Mouse (Mus musculus) brown adipose tissue, adult 24 weeks (tissue): Measurements from ENCODE around the gene Fam32a. TPM values are rescaled to one million over a fixed set of nuclear protein-coding genes. Genes with fewer than 3 reads are reported as not detected.
A peak's percentile ranks its signal among the peaks of the same experiment; 100 is the strongest.

ENCODE experiments used
- H3K27ac ChIP-seq: fragments of 200-500 bp; replicated peaks from 2 replicates; pipeline ENCODE4 v1.5.1; 2012; ENCODE audit warnings: low read depth, mild to moderate bottlenecking, low read length
- H3K4me1 ChIP-seq: fragments of 200-500 bp; 2 replicates; pipeline ENCODE4 v1.6.1; 2012; ENCODE audit warnings: low read length, mixed read lengths; ENCODE audit not compliant: control insufficient read depth, insufficient read depth, insufficient read length
- H3K4me3 ChIP-seq: fragments of 200-500 bp; 2 replicates; pipeline ENCODE4 v1.5.1; 2012; ENCODE audit warnings: low read depth, mild to moderate bottlenecking, low read length, moderate library complexity; ENCODE audit not compliant: insufficient read depth
- polyA plus RNA-seq: library from polyadenylated mRNA; stranded (reverse); fragments of >200 nt; gene quantifications from 2 replicates; pipeline ENCODE4 v1.2.4, GENCODE M21; 2012; ENCODE audit not compliant: missing spikeins, insufficient read depth, insufficient read length

Gene Fam32a
- polyA plus RNA-seq = 26.9 and 41.8 TPM in 2 replicates

- Histone ChIP-seq H3K4me3 (peak within 1 kb of the TSS; percentile 77), H3K27ac (peak within 1 kb of the TSS; percentile 45), H3K4me1 (no peaks in the 10 kb centered on the region)
Measured at GRCm38 (mm10) chr8:72219541-72220363, at the start of gene Fam32a. Gene Fam32a (plus strand): TSS chr8:72219730.

DNA sequence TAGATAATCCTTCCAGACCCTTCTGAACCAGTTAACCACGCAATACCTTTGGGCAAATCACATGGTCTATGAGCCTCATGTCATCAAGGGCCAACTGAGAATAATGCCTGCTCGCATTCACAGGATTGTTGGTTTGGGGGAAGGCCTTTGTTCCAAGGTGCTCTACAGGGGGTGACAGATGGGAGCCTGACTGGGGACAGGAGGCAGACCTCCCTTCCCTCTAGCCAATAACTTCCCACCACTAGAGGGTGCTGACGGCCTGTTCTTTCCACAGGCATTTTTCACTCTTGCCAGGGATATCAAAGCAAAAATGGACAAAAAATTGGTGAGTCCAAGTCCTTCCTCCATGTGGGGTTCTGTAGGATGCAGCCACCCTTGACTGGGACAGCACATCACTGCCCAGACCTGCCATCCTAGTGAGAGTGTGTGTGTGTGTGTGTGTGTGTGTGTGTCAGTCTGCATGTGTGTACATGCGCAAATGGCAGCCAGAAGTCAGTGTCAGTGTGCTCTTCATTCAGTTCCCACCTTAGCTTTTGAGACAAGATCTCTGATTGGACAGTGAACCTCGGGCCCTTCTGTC is 42.1 kb upstream of the Fam32a start:
- Histone ChIP-seq H3K4me1 (no peaks in the 10 kb centered on the region), H3K4me3 (no peak overlapping the region), H3K27ac (no peak overlapping the region)

DNA sequence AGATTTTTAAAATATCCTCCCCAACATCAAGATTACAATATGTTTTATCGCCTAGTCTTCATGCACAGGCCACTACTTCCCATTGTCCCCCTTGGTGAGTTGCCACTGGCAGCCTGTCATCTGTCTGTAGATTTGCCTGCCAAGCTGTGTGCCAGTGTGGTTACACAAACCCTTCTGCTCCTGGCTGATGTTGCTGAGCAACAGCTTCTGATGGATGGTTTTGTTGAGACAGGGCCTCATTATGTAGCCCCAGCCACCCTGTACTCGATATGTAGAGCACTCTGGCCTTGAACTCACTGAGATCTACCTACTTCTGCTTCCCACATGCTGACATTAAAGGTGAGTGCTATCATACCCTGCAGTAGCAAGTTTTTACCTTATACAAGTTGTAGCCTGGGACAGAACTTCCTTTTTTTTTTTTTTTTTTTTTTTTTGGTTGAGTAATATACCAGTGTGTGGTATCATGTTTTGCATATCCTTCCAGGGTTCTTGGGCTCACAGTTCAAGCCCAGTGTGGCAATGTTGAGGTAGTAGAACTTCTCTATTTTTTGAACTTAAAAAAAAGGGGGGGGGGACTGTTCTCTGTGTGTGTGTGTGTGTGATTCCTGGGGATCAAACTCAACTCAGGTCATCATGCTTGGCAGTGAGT is 35.9 kb upstream of the Fam32a start:
- Histone ChIP-seq H3K27ac (no peak overlapping the region; the same call in 1 of the 2 replicates), H3K4me1 (no peaks in the 10 kb centered on the region), H3K4me3 (no peak overlapping the region)

GRCm38 (mm10) chr8:72187793-72188331 is 31.7 kb upstream of the Fam32a start:
- H3K4me3 ChIP-seq = no peak overlapping the region
- H3K4me1 ChIP-seq = no peaks in the 10 kb centered on the region
- H3K27ac ChIP-seq = no peak overlapping the region

- H3K27ac ChIP-seq = no peak within 1 kb of the TSS
- H3K4me3 ChIP-seq = no peak within 1 kb of the TSS
- no peaks in the 10 kb centered on the region for H3K4me1 ChIP-seq
Measured at GRCm38 (mm10) chr8:72189417-72190214, 29.9 kb upstream of the Fam32a start, which contains the start of gene Hsh2d. Gene Hsh2d (plus strand): TSS chr8:72189638.

DNA sequence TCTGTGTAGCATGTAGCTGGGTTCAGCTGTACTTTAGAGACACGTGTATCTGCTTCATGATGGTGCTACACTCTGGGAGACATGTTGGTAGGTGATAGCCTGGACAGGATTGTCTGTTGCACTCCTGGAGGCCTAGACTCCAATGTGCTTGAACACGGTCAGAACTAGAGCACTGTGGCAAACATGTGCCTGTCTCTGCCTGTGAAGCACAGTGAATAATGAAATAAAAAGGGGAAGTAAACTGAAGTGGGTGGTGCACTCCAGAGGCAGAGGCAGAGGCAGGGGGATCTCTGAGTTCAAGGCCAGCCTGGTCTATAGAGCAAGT is 29.4 kb upstream of the Fam32a start:
- H3K4me3 ChIP-seq = no peak overlapping the region
- H3K4me1 ChIP-seq = no peaks in the 10 kb centered on the region
- H3K27ac ChIP-seq = no peak overlapping the region

- Histone ChIP-seq H3K27ac (no peak overlapping the region), H3K4me3 (no peak overlapping the region), H3K4me1 (no peaks in the 10 kb centered on the region)
Measured at GRCm38 (mm10) chr8:72192065-72192464, 27.5 kb upstream of the Fam32a start.

DNA sequence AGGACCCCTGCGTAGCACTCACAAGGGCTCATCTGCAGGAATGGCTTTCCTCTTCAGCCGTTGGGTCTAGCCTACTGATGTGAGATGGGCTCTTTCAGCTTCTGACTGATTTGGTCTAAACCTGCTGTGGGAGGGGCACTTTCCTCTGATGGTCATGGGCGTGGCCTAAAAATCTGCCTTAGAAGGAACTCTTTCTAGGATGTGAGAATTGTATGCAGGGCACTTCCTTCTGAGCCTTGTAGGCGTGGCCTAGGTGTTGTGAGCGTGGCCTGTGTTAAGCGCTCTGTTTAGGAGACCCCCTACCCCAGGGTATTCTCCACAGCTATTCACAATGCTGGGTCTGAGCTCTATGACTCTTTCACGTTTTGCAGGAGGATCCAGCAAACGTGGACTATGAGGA is 21.5 kb upstream of the Fam32a start:
- no peak overlapping the region for H3K27ac ChIP-seq
- H3K4me3 ChIP-seq = no peak overlapping the region
- H3K4me1 ChIP-seq = no peaks in the 10 kb centered on the region

DNA sequence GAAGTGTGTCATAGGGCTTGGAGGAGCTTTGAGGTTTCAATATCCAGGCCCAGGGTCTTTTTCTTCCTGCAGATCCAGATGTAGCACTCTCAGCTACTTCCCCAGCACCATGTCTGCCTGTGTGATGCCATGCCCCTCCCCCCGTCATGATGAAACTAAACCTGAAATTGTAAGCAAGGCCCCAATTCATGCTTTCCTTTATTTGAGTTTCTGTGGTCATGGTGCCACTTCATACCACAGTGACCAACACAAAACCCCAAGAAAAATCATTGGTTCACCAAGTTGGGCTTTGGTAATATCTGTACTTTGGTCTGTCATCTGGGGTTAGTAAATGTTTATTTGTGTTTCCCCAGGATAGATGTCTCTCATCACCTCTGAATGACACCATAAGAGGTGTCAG is 10.9 kb upstream of the Fam32a start:
- Histone ChIP-seq H3K4me1 (no peaks in the 10 kb centered on the region), H3K27ac (no peak overlapping the region), H3K4me3 (no peak overlapping the region)

DNA sequence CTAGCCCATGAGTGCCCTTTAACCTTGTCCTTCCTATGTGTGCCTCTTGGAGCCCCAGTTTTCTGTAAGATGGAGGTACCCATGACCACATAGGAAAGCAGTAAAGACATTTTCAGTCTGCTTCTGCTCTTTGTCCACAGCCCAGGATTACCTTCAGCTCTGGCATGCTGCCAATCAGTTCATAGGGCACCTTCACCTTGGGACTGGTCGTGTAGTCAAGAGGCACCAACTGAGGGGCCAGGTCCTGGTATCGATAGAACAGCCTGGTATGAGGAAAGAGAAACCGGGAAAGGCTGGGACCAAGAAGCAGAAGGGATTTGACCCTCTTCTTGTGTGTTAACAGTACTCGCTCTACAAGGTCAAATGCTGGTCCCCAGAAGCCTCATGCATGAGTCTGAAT is 9.3 kb upstream of the Fam32a start:
- no peaks in the 10 kb centered on the region for H3K4me1 ChIP-seq
- no peak overlapping the region for H3K4me3 ChIP-seq
- no peak overlapping the region for H3K27ac ChIP-seq

- no peak overlapping the region for H3K4me3 ChIP-seq
- H3K27ac ChIP-seq = no peak overlapping the region
- H3K4me1 ChIP-seq = no peaks in the 10 kb centered on the region
Measured at GRCm38 (mm10) chr8:72210710-72211109, 8.8 kb upstream of the Fam32a start.

DNA sequence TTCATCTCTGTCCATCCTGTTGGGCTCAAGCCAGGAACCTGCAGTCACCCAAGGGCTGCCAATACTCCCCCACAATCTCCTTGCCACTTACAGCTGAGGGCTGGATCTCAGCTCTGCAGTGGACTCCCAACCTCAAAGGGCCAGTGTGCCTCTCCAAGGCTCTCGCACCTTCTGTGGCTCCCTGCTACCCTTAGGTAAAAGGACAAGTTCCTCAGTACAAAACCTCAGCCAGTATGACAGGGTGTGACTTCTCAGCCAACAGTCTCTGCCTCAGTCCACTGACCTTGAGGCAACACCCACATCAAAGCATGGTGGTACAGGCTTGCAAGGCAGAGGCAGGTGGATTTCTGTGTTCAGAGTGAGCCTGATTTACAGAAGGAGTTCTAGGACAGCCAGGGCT is 7.7 kb upstream of the Fam32a start:
- Histone ChIP-seq H3K4me1 (no peaks in the 10 kb centered on the region), H3K27ac (no peak overlapping the region), H3K4me3 (no peak overlapping the region)

DNA sequence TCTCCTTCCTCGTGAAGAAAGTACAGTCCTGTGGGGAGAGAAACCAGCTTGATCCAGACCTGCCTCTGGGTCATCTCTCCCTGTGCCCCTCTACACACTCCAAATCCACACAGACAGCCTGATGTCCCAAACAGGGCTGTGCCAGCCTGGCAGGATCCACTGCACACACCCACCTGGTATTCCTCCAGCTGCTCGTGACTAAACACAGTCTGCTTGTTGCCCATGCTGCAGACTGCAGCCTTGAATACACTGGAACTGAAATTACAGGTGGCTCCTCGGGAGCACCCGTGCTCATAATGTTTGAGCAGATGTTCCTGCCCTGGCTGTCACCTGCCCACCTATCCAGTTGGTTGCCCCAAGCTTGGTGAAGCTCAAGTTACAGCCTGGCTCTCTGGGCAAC is 6.8 kb upstream of the Fam32a start, which contains the start of gene Cib3:
Gene Cib3 (minus strand): TSS at position 87 of the 400 bp plus-strand sequence.
- H3K4me3 ChIP-seq = no peak within 1 kb of the TSS
- no peak within 1 kb of the TSS for H3K27ac ChIP-seq
- no peaks in the 10 kb centered on the region for H3K4me1 ChIP-seq

GRCm38 (mm10) chr8:72213536-72213935 is 6.0 kb upstream of the Fam32a start, which contains the start of gene Gm11034:
Gene Gm11034 (minus strand): TSS chr8:72213636.
- Histone ChIP-seq H3K27ac (no peak within 1 kb of the TSS), H3K4me1 (no peaks in the 10 kb centered on the region), H3K4me3 (no peak within 1 kb of the TSS)

DNA sequence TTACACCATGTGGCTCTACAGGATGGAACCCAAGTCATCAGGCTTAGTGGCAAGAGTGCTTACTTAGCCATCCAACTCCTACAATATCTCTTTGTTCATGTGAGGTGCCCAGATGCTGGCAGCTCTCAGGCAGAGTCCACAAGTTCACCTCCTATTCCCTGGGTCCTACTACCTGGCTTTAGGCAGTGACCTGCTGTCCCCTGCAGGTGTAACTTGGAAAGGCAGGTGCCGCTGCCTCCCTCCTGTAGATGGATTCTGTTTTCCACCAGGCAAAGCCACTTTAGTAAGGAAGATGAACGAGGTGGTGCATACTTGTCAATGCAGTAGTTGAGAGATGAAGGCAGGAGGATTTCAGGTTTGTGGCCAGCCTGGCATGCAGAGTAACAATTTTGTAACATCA is 4.5 kb upstream of the Fam32a start:
- no peak overlapping the region for H3K4me3 ChIP-seq
- no peaks in the 10 kb centered on the region for H3K4me1 ChIP-seq
- no peak overlapping the region for H3K27ac ChIP-seq
